8 mouse cellular contexts compared by ENCODE assay signal in genomic region chrX:10117065-10117719, GRCm38 (mm10). TPM values are rescaled to one million over a fixed set of nuclear protein-coding genes. Genes with fewer than 3 reads are reported as not detected.
DNase-seq lines count a peak whose midpoint lies in the region; ATAC-seq lines count a peak whose summit lies in the region.

Gene Srpx (minus strand): TSS chrX:10117709.

- H3K27me3 ChIP-seq in heart, embryonic 12.5 days (replicated peaks): no peaks in the 10 kb centered on the region; the same call in 1 of the 2 replicates
- no peaks in the 10 kb centered on the region for H3K27me3 ChIP-seq in hindbrain, embryonic 13.5 days

- intact Hi-C loops in heart, postnatal 25 days (cut with DNase I): no loop called here

- no peak for ATAC-seq in heart, embryonic 12.5 days (ENCODE audit: insufficient number of reproducible peaks, low FRiP score)
- ATAC-seq in hindbrain, embryonic 13.5 days (ENCODE audit: low FRiP score): peak; percentile 61

- H3K36me3 ChIP-seq in heart, embryonic 12.5 days: no peaks in the 10 kb centered on the region
- H3K36me3 ChIP-seq in hindbrain, embryonic 13.5 days: no peaks in the 10 kb centered on the region

- peak within 1 kb of the TSS; percentile 76 for H3K4me2 ChIP-seq in heart, embryonic 12.5 days
- peak within 1 kb of the TSS; percentile 55 for H3K4me2 ChIP-seq in hindbrain, embryonic 13.5 days

- H3K4me3 ChIP-seq in heart, embryonic 12.5 days: peak within 1 kb of the TSS; percentile 49
- H3K4me3 ChIP-seq in hindbrain, embryonic 13.5 days: peak within 1 kb of the TSS; percentile 33

- H3K9me3 ChIP-seq in heart, embryonic 12.5 days (replicated peaks): no peaks in the 10 kb centered on the region
- H3K9me3 ChIP-seq in hindbrain, embryonic 13.5 days: no peaks in the 10 kb centered on the region

- H3K27ac ChIP-seq in heart, embryonic 12.5 days (ENCODE audit: poor library complexity, severe bottlenecking): no peak within 1 kb of the TSS
- no peak within 1 kb of the TSS for H3K27ac ChIP-seq in hindbrain, embryonic 13.5 days

- no peaks in the 10 kb centered on the region for H3K4me1 ChIP-seq in heart, embryonic 12.5 days (replicated peaks)
- H3K4me1 ChIP-seq in hindbrain, embryonic 13.5 days (replicated peaks): 0 out of 2 replicates have a peak, but pooled peaks cover 2% of the 10 kb centered on the region

- DNase-seq in heart, postnatal 25 days (ENCODE audit: low spot score): no peak
- peak; percentile 30 for DNase-seq in embryo, embryonic 9.5 days (ENCODE audit: extremely low spot score)
- DNase-seq in lung, postnatal 10 days: peak; percentile 5
- no peak for DNase-seq in frontal cortex, postnatal 36 days (ENCODE audit: low spot score in 2 of 2)
- DNase-seq in B cell, adult 2 months: no peak
- no peak for DNase-seq in right cerebral cortex, postnatal 10 days (ENCODE audit: low spot score in 2 of 2)

- H3K9ac ChIP-seq in heart, embryonic 12.5 days: peak within 1 kb of the TSS; percentile 48
- peak within 1 kb of the TSS; percentile 51; the same call in 1 of the 2 replicates for H3K9ac ChIP-seq in hindbrain, embryonic 13.5 days

- 12% methylated on average over 19 of the region's 19 CpGs for WGBS in heart, embryonic 12.5 days
- 15% methylated on average over 19 of the region's 19 CpGs for WGBS in hindbrain, embryonic 13.5 days

RNA-seq across cellular contexts. Expression of gene Srpx, which starts in this region (rescaled TPM):
- 2.8 and 3.3 TPM in 2 replicates for polyA plus RNA-seq in heart, embryonic 12.5 days (2016; fragmentation: Nextera tagmentation; extraction: Ambion mirVana)
- 1 to 10 TPM; 4.2 to 4.4 TPM for total RNA-seq in heart, postnatal 25 days (2021)
- polyA plus RNA-seq in hindbrain, embryonic 13.5 days (2015; fragmentation: Nextera tagmentation; extraction: Ambion mirVana): 3.6 and 5.1 TPM in 2 replicates

Comparison
In these comparisons a context has a peak if more than half of its experiments do, and no peak if none do; other contexts are left out.
1. DNase-seq: peak in embryo, embryonic 9.5 days (single experiment) and lung, postnatal 10 days (single experiment); none in heart, postnatal 25 days (single experiment), frontal cortex, postnatal 36 days (0 of 2), B cell, adult 2 months (0 of 2) and right cerebral cortex, postnatal 10 days (0 of 2).